Mouse (Mus musculus) G1E (cell line): ENCODE results near the gene Asb18.

ENCODE experiments used
- CTCF ChIP-seq: IDR thresholded peaks from 2 replicates; pipeline ENCODE4 v1.5.1; 2012; ENCODE audit warnings: low read depth, low read length, inconsistent platforms, mixed read lengths
- GATA1 ChIP-seq: IDR thresholded peaks from 2 replicates; pipeline ENCODE4 v1.6.1; 2012; ENCODE audit warnings: borderline replicate concordance, low read length, inconsistent platforms, mixed read lengths
- GATA2 ChIP-seq: IDR thresholded peaks from 2 replicates; pipeline ENCODE4 v1.6.1; 2012; ENCODE audit warnings: low read depth, low read length, inconsistent platforms, borderline replicate concordance
- POLR2AphosphoS5 ChIP-seq: IDR thresholded peaks from 2 replicates; pipeline ENCODE4 v1.6.1; 2012; ENCODE audit warnings: low read depth, low read length, inconsistent platforms; ENCODE audit not compliant: insufficient replicate concordance
- TAL1 ChIP-seq: conservative IDR thresholded peaks from 2 replicates; pipeline ENCODE4 v1.6.1; 2012; ENCODE audit warnings: low read depth, low read length, inconsistent platforms, mixed read lengths

DNA sequence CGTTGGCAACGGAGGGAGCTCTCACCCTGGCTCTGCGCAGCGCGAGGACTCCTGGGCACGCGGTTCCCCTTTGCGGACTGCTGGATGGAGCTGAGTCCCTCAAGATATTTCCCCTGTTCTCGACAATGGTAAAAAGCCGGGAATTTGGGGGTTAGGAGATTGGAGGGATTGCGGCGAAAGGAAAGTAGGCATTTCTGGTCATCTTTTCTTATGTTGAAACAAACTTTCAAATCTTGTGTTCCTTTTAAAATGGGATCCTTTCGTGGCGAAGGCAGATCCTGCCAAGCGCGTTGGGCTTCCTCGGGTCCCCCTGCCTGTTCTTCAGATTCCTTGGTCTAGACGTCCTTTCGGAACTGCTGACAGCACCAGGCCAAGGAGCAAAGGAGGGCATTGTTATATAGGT is 82.4 kb downstream of the Asb18 start:
- TF ChIP-seq CTCF (no peak), POLR2AphosphoS5 (no peak), TAL1 (no peak), GATA1 (no peak), GATA2 (no peak)
